Mouse (Mus musculus) intestine, embryonic 15.5 days (tissue): ENCODE measurements around the gene Tspan12. TPM values are rescaled to one million over a fixed set of nuclear protein-coding genes. Genes with fewer than 3 reads are reported as not detected.
A peak's percentile ranks its signal among the peaks of the same experiment; 100 is the strongest.
"Not testable (repeated sequence)": the region's sequence is repeated elsewhere in the genome, so short reads cannot be mapped to it uniquely, and the experiment has no call there.

Source experiments
- ATAC-seq: fragments of 200-750 bp; cut with Nextera tagmentation; 2 replicates; pipeline ENCODE4 v1.8.0; 2017; ENCODE audit warnings: moderate TSS enrichment, moderate library complexity
- H3K27ac ChIP-seq: fragments of 300-500 bp; sonication (generic); 2 replicates; pipeline ENCODE4 v1.5.1; 2015; ENCODE audit warnings: mild to moderate bottlenecking, inconsistent platforms
- H3K27me3 ChIP-seq: fragments of 300-500 bp; sonication (generic); replicated peaks from 2 replicates; pipeline ENCODE4 v1.6.1; 2015; ENCODE audit warnings: inconsistent platforms
- H3K36me3 ChIP-seq: fragments of 300-500 bp; sonication (generic); 2 replicates; pipeline ENCODE4 v1.6.1; 2015; ENCODE audit warnings: inconsistent platforms
- H3K4me1 ChIP-seq: fragments of 300-500 bp; sonication (generic); replicated peaks from 2 replicates; pipeline ENCODE4 v1.6.1; 2015; ENCODE audit warnings: inconsistent platforms
- H3K4me2 ChIP-seq: fragments of 300-500 bp; sonication (generic); replicated peaks from 2 replicates; pipeline ENCODE4 v1.6.1; 2015; ENCODE audit warnings: mild to moderate bottlenecking, inconsistent platforms
- H3K4me3 ChIP-seq: fragments of 300-500 bp; sonication (generic); replicated peaks from 2 replicates; pipeline ENCODE4 v1.5.1; 2015; ENCODE audit warnings: inconsistent platforms
- H3K9ac ChIP-seq: fragments of 300-500 bp; sonication (generic); 2 replicates; pipeline ENCODE4 v1.6.1; 2015; ENCODE audit warnings: inconsistent platforms
- H3K9me3 ChIP-seq: fragments of 300-500 bp; sonication (generic); 2 replicates; pipeline ENCODE4 v1.6.1; 2016; ENCODE audit warnings: inconsistent platforms
- WGBS: fragments of 180-500 bp; shearing (Covaris S2); methylation state at CpG from one replicate; pipeline ENCODE4 v1.1.7; 2015; 5-methylcytosine and 5-hydroxymethylcytosine counted together
- polyA plus RNA-seq: library from polyadenylated mRNA; unstranded; fragments of >200 nt; fragmentation: Nextera tagmentation; extraction: Ambion mirVana; gene quantifications from 2 replicates; pipeline ENCODE4 v1.2.1, GENCODE M21; 2015

Gene Tspan12
- polyA plus RNA-seq, 1 experiment from 2014 or later, result 80.5 TPM

DNA sequence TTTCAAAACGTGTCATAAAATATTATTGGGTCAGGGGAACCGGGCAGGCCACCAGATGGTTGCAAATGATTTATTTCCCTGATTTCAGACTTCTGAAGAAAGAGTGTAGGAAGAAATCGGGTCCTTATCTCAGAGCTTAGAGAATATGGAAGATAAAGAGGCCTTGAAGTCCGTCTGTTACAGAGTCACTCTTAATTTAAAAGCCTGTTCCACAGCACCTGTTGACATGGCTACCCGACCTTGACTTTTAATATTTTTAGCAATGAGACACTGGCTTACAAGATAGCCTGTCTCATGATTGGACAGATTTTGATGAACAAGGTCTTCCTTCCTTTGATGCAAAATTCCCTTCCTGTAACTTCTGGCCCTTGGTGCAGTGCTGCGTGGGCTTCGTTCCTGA, 61.0 kb downstream of the Tspan12 start:
- 0 out of 2 replicates have a peak, but pooled peaks cover 3% of the 10 kb centered on the region for H3K4me1 ChIP-seq
- peak; percentile 66 for ATAC-seq
- no peak overlapping the region for H3K4me2 ChIP-seq

DNA sequence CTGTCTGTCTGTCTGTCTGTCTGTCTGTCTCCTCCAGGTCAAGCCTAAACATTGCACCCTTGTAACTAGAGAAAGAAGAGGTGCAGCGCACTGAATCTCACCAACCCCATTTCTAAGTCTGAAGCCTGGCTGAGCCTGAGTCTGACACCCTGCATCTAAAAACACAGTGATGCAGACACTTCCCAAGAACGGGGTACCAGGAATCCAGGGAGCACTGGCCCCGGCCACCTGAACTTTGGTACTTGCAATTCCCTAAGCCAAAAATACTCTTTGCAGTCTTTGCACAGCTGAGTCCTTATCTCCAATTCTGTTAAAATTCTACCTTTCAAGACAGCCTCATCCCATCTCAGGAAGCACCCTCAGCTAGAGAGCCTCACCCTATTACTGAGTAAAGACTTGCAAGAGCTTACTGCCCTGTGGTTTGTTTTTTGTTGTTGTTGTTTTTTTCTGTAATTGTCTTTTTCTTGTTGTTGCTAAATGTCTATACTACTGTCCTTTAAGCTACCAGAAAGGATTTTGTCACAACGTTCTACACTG, 61.7 kb downstream of the Tspan12 start:
- WGBS, result 64% methylated on average over 4 of the region's 4 CpGs
- Histone ChIP-seq H3K27ac (no peak overlapping the region), H3K4me1 (0 out of 2 replicates have a peak, but pooled peaks cover 3% of the 10 kb centered on the region), H3K27me3 (no peaks in the 10 kb centered on the region), H3K9ac (no peak overlapping the region), H3K9me3 (no peaks in the 10 kb centered on the region), H3K36me3 (no peaks in the 10 kb centered on the region), H3K4me3 (no peak overlapping the region), H3K4me2 (no peak overlapping the region)
- ATAC-seq, result peak; percentile 72

More for the DNA sequence above, 61.0 kb downstream of the Tspan12 start:
- Histone ChIP-seq H3K27me3 (no peaks in the 10 kb centered on the region), H3K9ac (no peak overlapping the region), H3K9me3 (no peaks in the 10 kb centered on the region), H3K36me3 (no peaks in the 10 kb centered on the region), H3K4me3 (no peak overlapping the region), H3K27ac (no peak overlapping the region)
- 49% methylated on average over 7 of the region's 7 CpGs for WGBS

DNA sequence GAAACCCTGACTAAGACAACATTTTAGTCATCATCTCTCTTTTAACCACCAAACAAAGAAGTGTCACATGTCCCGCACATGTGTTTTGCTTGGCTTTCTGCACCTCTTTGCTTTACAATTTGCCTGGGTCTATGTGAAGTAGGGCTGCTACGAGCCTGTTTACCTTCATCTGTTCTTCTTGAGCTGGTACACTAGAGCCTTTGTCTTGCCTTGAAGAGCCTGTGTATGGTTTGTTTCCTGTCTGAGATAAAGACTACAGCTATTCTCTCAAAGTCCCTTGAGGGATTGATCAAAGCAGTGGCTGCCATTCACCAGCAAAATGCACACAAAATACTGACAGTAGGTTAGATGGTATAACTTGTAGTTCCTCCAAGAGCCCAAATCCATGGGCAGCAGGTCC, 62.3 kb downstream of the Tspan12 start:
- ATAC-seq, result no peak
- Histone ChIP-seq H3K27me3 (no peaks in the 10 kb centered on the region), H3K9ac (no peak overlapping the region), H3K36me3 (no peaks in the 10 kb centered on the region), H3K27ac (no peak overlapping the region), H3K9me3 (no peaks in the 10 kb centered on the region), H3K4me3 (no peak overlapping the region), H3K4me1 (0 out of 2 replicates have a peak, but pooled peaks cover 3% of the 10 kb centered on the region), H3K4me2 (no peak overlapping the region)
- 61% methylated on average over 2 of the region's 2 CpGs for WGBS

DNA sequence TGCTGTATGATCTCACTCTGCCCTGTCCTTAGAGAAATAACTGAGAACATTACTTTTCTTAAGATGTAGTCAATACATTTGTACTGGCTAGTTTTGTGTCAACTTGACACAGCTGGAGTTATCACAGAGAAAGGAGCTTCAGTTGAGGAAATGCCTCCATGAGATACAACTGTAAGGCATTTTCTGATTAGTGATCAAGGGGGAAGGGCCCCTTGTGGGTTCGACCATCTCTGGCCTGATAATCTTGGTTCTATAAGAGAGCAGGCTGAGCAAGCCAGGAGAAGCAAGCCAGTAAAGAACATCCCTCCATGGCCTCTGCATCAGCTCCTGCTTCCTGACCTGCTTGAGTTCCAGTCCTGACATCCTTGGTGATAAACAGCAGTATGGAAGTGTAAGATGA, 62.7 kb downstream of the Tspan12 start:
- 53% methylated on average over 1 of the region's 1 CpGs for WGBS

DNA sequence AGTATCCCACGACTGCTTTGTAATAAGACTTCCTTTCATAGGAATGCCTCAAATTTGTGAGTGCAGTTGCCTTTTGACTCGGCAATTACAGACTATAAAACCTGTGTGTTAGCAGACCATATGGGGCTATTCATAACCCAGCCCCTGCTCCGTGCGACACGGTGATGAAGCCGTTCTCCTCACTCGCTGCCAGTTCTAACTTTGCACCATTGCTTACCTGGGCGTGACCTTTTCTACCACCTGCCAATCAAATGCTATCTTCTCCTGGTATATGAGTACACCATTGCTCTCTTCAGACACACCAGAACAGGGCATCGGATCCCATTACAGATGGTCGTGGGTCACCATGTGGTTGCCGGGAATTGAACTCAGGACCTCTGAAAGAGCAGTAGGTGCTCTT, 64.6 kb downstream of the Tspan12 start:
- Histone ChIP-seq H3K4me2 (no peak overlapping the region), H3K4me1 (0 out of 2 replicates have a peak, but pooled peaks cover 3% of the 10 kb centered on the region), H3K9ac (no peak overlapping the region), H3K36me3 (no peaks in the 10 kb centered on the region), H3K27ac (peak overlapping the region; percentile 17; the same call in 1 of the 2 replicates), H3K4me3 (no peak overlapping the region), H3K27me3 (no peaks in the 10 kb centered on the region), H3K9me3 (no peaks in the 10 kb centered on the region)
- WGBS, result 44% methylated on average over 11 of the region's 11 CpGs
- ATAC-seq, result peak; percentile 48

More for the DNA sequence above, 62.7 kb downstream of the Tspan12 start:
- H3K9me3 ChIP-seq, H3K36me3 ChIP-seq, H3K27ac ChIP-seq, H3K27me3 ChIP-seq, H3K4me1 ChIP-seq, ATAC-seq, H3K4me3 ChIP-seq, H3K4me2 ChIP-seq, H3K9ac ChIP-seq: not testable (repeated sequence)

DNA sequence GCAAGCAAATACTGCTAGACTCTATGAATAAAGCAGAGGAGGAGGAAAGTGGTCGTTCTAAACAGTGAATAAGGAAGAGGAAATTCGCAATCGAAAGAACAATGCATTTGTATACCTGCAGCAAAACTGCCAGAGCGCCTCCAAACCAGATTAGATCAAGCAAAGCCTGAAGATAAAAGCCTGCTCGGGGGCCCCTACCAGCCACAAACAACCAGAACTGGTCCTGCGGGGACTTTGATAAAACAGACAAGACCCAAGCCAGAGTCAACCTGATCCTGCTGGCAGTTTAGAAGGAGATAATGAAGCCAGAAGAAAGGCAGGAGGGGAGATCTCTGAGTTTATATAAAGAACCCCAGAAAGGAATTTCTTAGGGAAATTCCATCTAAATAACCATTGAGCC, 65.0 kb downstream of the Tspan12 start:
- Histone ChIP-seq H3K4me2 (no peak overlapping the region), H3K4me1 (0 out of 2 replicates have a peak, but pooled peaks cover 3% of the 10 kb centered on the region), H3K4me3 (no peak overlapping the region), H3K27ac (0 out of 2 replicates have a peak overlapping the region, but pooled peaks have one; percentile 17), H3K9me3 (no peaks in the 10 kb centered on the region), H3K27me3 (no peaks in the 10 kb centered on the region), H3K9ac (no peak overlapping the region), H3K36me3 (no peaks in the 10 kb centered on the region)
- peak; percentile 54 for ATAC-seq
- WGBS, result 36% methylated on average over 6 of the region's 6 CpGs

DNA sequence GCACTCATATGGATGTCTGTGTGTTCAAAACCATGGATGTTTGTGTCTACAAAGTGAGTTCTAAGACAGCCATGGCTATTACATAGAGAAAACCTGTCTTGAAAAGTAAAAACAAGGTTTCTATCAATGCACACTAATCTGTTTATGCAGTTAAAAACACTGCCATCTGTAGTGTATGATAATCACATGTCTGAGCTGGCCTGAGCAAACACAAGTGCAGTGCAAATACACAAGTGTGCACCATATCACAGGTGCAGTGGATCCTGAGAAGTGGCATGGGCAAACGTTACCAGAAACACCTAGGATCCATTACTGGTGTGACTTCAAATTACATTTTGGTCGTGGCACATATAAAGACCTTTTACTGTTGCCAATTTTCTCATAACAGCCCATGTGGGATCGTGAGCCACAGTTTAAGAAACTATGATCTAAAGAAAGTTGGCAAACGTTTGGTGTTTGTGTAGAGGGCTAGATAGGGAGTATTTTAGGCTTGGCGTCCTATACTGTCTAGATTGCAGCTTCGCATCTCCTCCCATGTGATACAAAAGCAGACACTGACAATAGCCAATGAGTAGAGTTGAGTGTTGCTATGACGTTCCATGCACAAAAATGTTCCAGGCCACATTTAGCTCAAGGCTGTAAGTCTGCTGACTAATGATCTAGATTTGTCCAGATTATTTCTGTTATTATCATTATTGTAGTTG, 78.0 kb downstream of the Tspan12 start:
- H3K27ac ChIP-seq, result no peak overlapping the region
- 85% methylated on average over 7 of the region's 7 CpGs for WGBS
- no peaks in the 10 kb centered on the region for H3K27me3 ChIP-seq
- H3K9me3 ChIP-seq, result no peaks in the 10 kb centered on the region
- no peaks in the 10 kb centered on the region for H3K4me1 ChIP-seq
- H3K4me2 ChIP-seq, result no peak overlapping the region
- no peak for ATAC-seq
- no peak overlapping the region for H3K9ac ChIP-seq
- H3K36me3 ChIP-seq, result no peaks in the 10 kb centered on the region
- H3K4me3 ChIP-seq, result no peak overlapping the region

DNA sequence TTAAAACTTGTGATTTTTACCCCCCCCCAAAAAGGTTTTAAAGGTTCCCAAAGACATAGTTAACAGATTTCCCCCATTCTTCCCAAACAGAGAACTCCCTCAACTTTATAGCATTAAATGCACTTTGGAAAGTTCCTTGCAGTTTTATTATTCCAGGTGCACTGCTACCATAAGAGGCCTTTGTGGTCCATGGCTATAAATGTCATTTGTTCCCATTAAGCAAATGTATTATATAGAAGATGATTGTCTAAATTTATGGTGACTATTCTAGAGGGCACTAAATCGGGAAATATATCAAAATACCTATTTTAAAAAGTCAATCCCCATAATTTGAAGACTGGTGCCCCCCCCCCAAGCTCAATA, 82.9 kb downstream of the Tspan12 start:
- WGBS, result 79% methylated on average over 1 of the region's 1 CpGs
- no peak for ATAC-seq
- H3K27ac ChIP-seq, result no peak overlapping the region
- no peaks in the 10 kb centered on the region for H3K36me3 ChIP-seq
- H3K27me3 ChIP-seq, result no peaks in the 10 kb centered on the region
- H3K9me3 ChIP-seq, result no peaks in the 10 kb centered on the region
- no peaks in the 10 kb centered on the region for H3K4me1 ChIP-seq
- no peak overlapping the region for H3K9ac ChIP-seq
- H3K4me3 ChIP-seq, result no peak overlapping the region
- H3K4me2 ChIP-seq, result no peak overlapping the region

DNA sequence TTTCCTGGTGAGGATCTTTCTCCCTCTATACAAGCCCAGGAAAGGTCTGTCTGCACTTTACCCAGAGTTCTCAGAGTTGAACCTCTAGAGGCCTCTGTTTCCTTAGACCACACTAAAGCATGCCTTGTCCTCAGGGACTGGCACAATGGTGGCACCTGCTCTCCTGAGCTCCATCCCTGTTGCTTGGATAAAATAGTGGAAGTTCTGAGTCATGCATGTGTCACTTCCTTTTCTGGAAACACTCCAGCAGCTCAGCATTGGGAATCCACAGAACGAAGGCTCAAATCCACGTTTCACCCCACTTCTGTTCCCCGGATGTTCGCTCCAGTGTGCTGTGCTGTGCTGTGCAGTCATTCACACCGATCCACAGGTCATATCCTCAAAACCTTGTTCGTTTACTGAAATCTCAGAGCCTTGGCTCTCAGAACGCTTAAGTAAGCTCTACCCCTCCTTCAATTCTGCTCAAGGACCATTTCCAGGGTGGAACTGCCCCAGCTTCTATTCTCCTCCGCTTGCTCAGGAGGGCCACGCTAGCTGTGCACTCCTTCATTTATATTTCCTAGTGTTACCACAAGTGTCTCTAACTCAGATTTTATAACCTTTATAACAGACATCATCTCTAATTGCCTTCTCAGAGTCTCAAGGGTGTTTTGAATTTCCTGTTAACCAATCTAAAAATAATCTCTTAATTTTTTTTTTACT, 83.4 kb downstream of the Tspan12 start:
- H3K9ac ChIP-seq, result no peak overlapping the region
- WGBS, result 85% methylated on average over 9 of the region's 9 CpGs
- no peak overlapping the region for H3K4me3 ChIP-seq
- H3K27ac ChIP-seq, result no peak overlapping the region
- H3K4me2 ChIP-seq, result no peak overlapping the region
- H3K4me1 ChIP-seq, result no peaks in the 10 kb centered on the region
- H3K9me3 ChIP-seq, result no peaks in the 10 kb centered on the region
- no peak for ATAC-seq
- H3K36me3 ChIP-seq, result no peaks in the 10 kb centered on the region
- H3K27me3 ChIP-seq, result no peaks in the 10 kb centered on the region

DNA sequence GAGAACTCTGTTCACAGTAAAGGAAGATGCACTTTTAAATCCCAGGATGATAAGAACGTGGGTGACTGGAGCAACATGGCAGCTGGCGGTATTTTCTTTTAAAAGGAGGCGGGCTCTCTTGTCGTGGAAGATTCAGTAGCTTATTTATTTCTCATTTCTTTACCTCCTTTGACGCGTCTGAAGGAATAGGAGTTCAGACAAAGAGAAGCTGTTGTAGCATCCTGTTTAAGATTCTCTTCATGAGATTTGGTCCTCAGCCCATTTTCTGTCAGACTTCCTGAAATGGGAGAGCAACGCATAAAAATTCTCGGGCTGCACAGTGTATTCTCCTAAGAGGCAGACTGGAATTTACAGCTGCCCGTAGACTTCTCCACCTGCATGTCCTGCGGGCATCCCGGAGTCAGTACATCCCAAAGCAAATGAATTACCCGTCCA, 84.5 kb downstream of the Tspan12 start:
- Histone ChIP-seq H3K4me2 (no peak overlapping the region), H3K4me1 (no peaks in the 10 kb centered on the region), H3K9ac (no peak overlapping the region), H3K9me3 (no peaks in the 10 kb centered on the region), H3K36me3 (no peaks in the 10 kb centered on the region), H3K27ac (no peak overlapping the region), H3K4me3 (no peak overlapping the region), H3K27me3 (no peaks in the 10 kb centered on the region)
- WGBS, result 59% methylated on average over 12 of the region's 12 CpGs
- no peak for ATAC-seq

DNA sequence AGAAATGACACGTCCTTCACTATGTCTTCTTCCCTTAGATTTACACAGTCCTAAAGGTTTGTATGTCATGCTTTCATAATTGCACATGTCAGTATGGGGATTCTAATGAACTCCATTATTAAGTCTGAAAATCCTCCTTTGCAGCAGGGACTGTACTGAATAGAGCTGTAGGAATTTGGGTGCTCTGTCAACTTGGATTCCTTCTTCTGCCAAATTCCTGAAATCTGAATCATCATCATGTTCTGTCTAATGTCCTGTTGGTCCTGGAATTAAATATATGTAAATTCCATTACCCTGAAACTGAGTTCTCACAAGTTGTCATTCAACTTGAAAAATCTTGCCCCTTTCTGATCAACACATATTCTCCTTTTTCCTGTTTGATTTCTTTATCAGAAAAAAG, 104.8 kb downstream of the Tspan12 start:
- H3K4me1 ChIP-seq, result no peaks in the 10 kb centered on the region
- no peaks in the 10 kb centered on the region for H3K9me3 ChIP-seq
- WGBS, result 80% methylated on average over 1 of the region's 1 CpGs
- no peaks in the 10 kb centered on the region for H3K36me3 ChIP-seq
- H3K27ac ChIP-seq, result no peak overlapping the region
- no peak overlapping the region for H3K4me2 ChIP-seq
- H3K9ac ChIP-seq, result no peak overlapping the region
- H3K4me3 ChIP-seq, result no peak overlapping the region
- H3K27me3 ChIP-seq, result no peaks in the 10 kb centered on the region
- no peak for ATAC-seq

DNA sequence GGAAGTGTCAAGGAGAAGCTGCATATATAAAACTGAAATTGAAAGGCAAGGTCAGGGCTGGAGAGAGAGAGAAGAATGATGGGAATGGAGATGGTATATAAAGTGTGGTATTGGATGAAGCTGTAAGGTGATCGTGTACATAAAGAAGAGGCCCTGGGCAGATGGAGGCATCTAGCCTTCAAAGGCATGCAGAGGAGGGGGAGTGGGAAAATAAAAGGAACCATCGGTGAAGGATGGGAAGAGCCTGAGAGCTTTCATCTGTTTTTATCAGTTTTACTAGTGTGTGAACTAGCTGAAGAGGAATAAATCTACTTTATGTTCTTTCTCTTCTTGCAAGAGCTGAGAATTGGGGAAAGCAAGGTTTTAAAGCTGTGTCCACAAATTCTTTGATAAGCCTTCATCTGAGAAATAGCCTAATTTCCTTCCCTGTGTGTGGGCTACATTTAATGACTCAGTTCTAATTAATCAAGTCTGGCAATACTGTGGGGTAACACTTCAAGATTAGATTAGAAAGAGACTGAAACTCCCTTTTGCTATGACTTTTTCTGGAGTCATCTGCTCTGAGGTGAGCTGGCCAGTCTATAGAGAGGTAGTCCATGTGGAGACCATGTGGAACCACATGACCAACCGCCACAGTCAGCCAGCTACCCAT, 107.6 kb downstream of the Tspan12 start:
- H3K27me3 ChIP-seq, result no peaks in the 10 kb centered on the region
- no peaks in the 10 kb centered on the region for H3K4me1 ChIP-seq
- no peaks in the 10 kb centered on the region for H3K36me3 ChIP-seq
- H3K27ac ChIP-seq, result no peak overlapping the region
- H3K9ac ChIP-seq, result no peak overlapping the region
- ATAC-seq, result no peak
- no peak overlapping the region for H3K4me2 ChIP-seq
- 60% methylated on average over 3 of the region's 3 CpGs for WGBS
- H3K9me3 ChIP-seq, result no peaks in the 10 kb centered on the region
- no peak overlapping the region for H3K4me3 ChIP-seq
